Mouse (Mus musculus): ENCODE data around the gene Kl.

GRCm38 (mm10) chr5:150936807-150937206, 15.6 kb upstream of the Kl start:
- no peak for TF ChIP-seq CTCF (IDR thresholded peaks at IDR 0.05; ENCODE audit: borderline replicate concordance, control insufficient read depth, extremely low read depth, insufficient read depth, low read length, poor library complexity)
- TF ChIP-seq POLR2A (IDR thresholded peaks at IDR 0.05; ENCODE audit: control insufficient read depth, extremely low read depth, insufficient read depth, low read length, poor library complexity), result no peak
